Mouse (Mus musculus) kidney, postnatal 0 days (tissue): ENCODE measurements at regions not wholly inside any gene's neighbourhood (a gene's known extent, or its start where the extent isn't known, plus 50 kb on each side); places are given as distances from the start of the nearest gene placed in this dataset.

ENCODE experiments used
- ATAC-seq: fragments of 200-750 bp; cut with Nextera tagmentation; replicated peaks from 2 replicates; pipeline ENCODE4 v1.8.0; 2017; ENCODE audit warnings: low read depth, moderate number of reproducible peaks, moderate TSS enrichment, moderate library complexity; ENCODE audit not compliant: low FRiP score
- DNase-seq: peaks from one replicate; pipeline ENCODE4 v3.0.0-alpha.2; 2016; ENCODE audit warnings: low spot score
- H3K27ac ChIP-seq: fragments of 300-500 bp; sonication (generic); 2 replicates; pipeline ENCODE4 v1.5.1; 2014; ENCODE audit warnings: mild to moderate bottlenecking
- H3K27me3 ChIP-seq: fragments of 300-500 bp; sonication (generic); 2 replicates; pipeline ENCODE4 v1.6.1; 2014; ENCODE audit warnings: low read length, mixed read lengths; ENCODE audit not compliant: insufficient read depth
- H3K36me3 ChIP-seq: fragments of 300-500 bp; sonication (generic); 2 replicates; pipeline ENCODE4 v1.6.1; 2014; ENCODE audit warnings: low read length, mixed read lengths; ENCODE audit not compliant: insufficient read depth
- H3K4me1 ChIP-seq: fragments of 300-500 bp; sonication (generic); replicated peaks from 2 replicates; pipeline ENCODE4 v1.6.1; 2014; ENCODE audit warnings: antibody characterized with exemption, low read length, mixed read lengths; ENCODE audit not compliant: insufficient read depth
- H3K4me2 ChIP-seq: fragments of 300-500 bp; sonication (generic); 2 replicates; pipeline ENCODE4 v1.6.1; 2014; ENCODE audit warnings: mild to moderate bottlenecking, low read length, moderate library complexity, mixed read lengths
- H3K4me3 ChIP-seq: fragments of 300-500 bp; sonication (generic); replicated peaks from 2 replicates; pipeline ENCODE4 v1.5.1; 2014; ENCODE audit warnings: low read depth, low read length
- H3K9ac ChIP-seq: fragments of 300-500 bp; sonication (generic); 2 replicates; pipeline ENCODE4 v1.6.1; 2014; ENCODE audit warnings: low read depth, low read length
- H3K9me3 ChIP-seq: fragments of 300-500 bp; sonication (generic); replicated peaks from 2 replicates; pipeline ENCODE4 v1.6.1; 2016; ENCODE audit warnings: low read length, inconsistent platforms, mixed read lengths
- CTCF ChIP-seq: IDR thresholded peaks from 2 replicates; pipeline ENCODE4 v1.5.1; 2016; ENCODE audit warnings: antibody characterized with exemption, low read depth, mild to moderate bottlenecking, moderate library complexity
- WGBS: fragments of 180-500 bp; shearing (Covaris S2); extraction: QIAGEN DNeasy Blood & Tissue Kit; methylation state at CpG from one replicate; pipeline ENCODE4 v1.1.7; 2014; 5-methylcytosine and 5-hydroxymethylcytosine counted together

GRCm38 (mm10) chr13:42358588-42358987, 57.3 kb downstream of the Edn1 start:
- DNase-seq, result no peak
- 83% methylated on average over 9 of the region's 9 CpGs for WGBS
- no peak for ATAC-seq

GRCm38 (mm10) chr13:42367655-42368554, 66.6 kb downstream of the Edn1 start:
- Histone ChIP-seq H3K36me3 (no peaks in the 10 kb centered on the region), H3K4me2 (no peak overlapping the region), H3K4me1 (0 out of 2 replicates have a peak, but pooled peaks cover 3% of the 10 kb centered on the region), H3K9ac (no peak overlapping the region), H3K27me3 (no peaks in the 10 kb centered on the region), H3K4me3 (no peak overlapping the region), H3K9me3 (no peaks in the 10 kb centered on the region), H3K27ac (peak overlapping the region; percentile 65)
- 63% methylated on average over 7 of the region's 7 CpGs for WGBS
- ATAC-seq, result 0 out of 2 replicates have a peak, but pooled peaks have one; percentile 21
- DNase-seq, result peak; percentile 13
- no peak for TF ChIP-seq CTCF

More at GRCm38 (mm10) chr13:42358588-42358987, 57.3 kb downstream of the Edn1 start:
- H3K4me2 ChIP-seq, result no peak overlapping the region
- H3K9me3 ChIP-seq, result no peaks in the 10 kb centered on the region
- H3K4me3 ChIP-seq, result no peak overlapping the region
- no peak overlapping the region for H3K9ac ChIP-seq
- H3K4me1 ChIP-seq, result 0 out of 2 replicates have a peak, but pooled peaks cover 4% of the 10 kb centered on the region
- TF ChIP-seq CTCF, result no peak
- no peaks in the 10 kb centered on the region for H3K27me3 ChIP-seq
- H3K27ac ChIP-seq, result no peak overlapping the region
- no peaks in the 10 kb centered on the region for H3K36me3 ChIP-seq

- DNase-seq (no peak), ATAC-seq (no peak)
- no peak overlapping the region for H3K9ac ChIP-seq
- 63% methylated on average over 1 of the region's 1 CpGs for WGBS
- H3K4me3 ChIP-seq, result no peak overlapping the region
- 0 out of 2 replicates have a peak, but pooled peaks cover 3% of the 10 kb centered on the region for H3K4me1 ChIP-seq
- H3K27me3 ChIP-seq, result no peaks in the 10 kb centered on the region
- no peak overlapping the region for H3K4me2 ChIP-seq
- H3K36me3 ChIP-seq, result no peaks in the 10 kb centered on the region
- H3K27ac ChIP-seq, result peak overlapping the region; percentile 37; the same call in 1 of the 2 replicates
- no peaks in the 10 kb centered on the region for H3K9me3 ChIP-seq
- no peak for TF ChIP-seq CTCF
Measured at GRCm38 (mm10) chr13:42369826-42370225, 68.5 kb downstream of the Edn1 start.

GRCm38 (mm10) chr13:42372201-42372600, 70.9 kb downstream of the Edn1 start:
- ATAC-seq (no peak), DNase-seq (no peak)
- TF ChIP-seq CTCF, result no peak
- H3K4me2 ChIP-seq, result no peak overlapping the region
- 0 out of 2 replicates have a peak, but pooled peaks cover 3% of the 10 kb centered on the region for H3K4me1 ChIP-seq
- H3K27ac ChIP-seq, result no peak overlapping the region
- H3K4me3 ChIP-seq, result no peak overlapping the region
- 60% methylated on average over 4 of the region's 4 CpGs for WGBS
- no peaks in the 10 kb centered on the region for H3K27me3 ChIP-seq
- no peaks in the 10 kb centered on the region for H3K36me3 ChIP-seq
- H3K9me3 ChIP-seq, result no peaks in the 10 kb centered on the region
- no peak overlapping the region for H3K9ac ChIP-seq

- ATAC-seq (no peak), DNase-seq (no peak)
- Histone ChIP-seq H3K9me3 (no peaks in the 10 kb centered on the region), H3K27ac (no peak overlapping the region), H3K9ac (no peak overlapping the region), H3K4me2 (no peak overlapping the region), H3K4me3 (no peak overlapping the region), H3K4me1 (0 out of 2 replicates have a peak, but pooled peaks cover 3% of the 10 kb centered on the region), H3K36me3 (no peaks in the 10 kb centered on the region), H3K27me3 (no peaks in the 10 kb centered on the region)
- no peak for TF ChIP-seq CTCF
- WGBS, result 85% methylated on average over 8 of the region's 8 CpGs
Measured at GRCm38 (mm10) chr13:42374181-42374596, 72.9 kb downstream of the Edn1 start.

GRCm38 (mm10) chr13:42379675-42380074, 78.4 kb downstream of the Edn1 start:
- no peak for DNase-seq
- H3K4me3 ChIP-seq, result no peak overlapping the region
- H3K9me3 ChIP-seq, result no peaks in the 10 kb centered on the region
- H3K4me1 ChIP-seq, result no peaks in the 10 kb centered on the region
- no peak overlapping the region for H3K9ac ChIP-seq
- H3K27ac ChIP-seq, result no peak overlapping the region
- H3K27me3 ChIP-seq, result no peaks in the 10 kb centered on the region
- no peak for ATAC-seq
- TF ChIP-seq CTCF, result no peak
- no peaks in the 10 kb centered on the region for H3K36me3 ChIP-seq
- no peak overlapping the region for H3K4me2 ChIP-seq
- WGBS, result 64% methylated on average over 6 of the region's 6 CpGs
